17 mouse cellular contexts compared by ENCODE assay signal in the genomic region with DNA sequence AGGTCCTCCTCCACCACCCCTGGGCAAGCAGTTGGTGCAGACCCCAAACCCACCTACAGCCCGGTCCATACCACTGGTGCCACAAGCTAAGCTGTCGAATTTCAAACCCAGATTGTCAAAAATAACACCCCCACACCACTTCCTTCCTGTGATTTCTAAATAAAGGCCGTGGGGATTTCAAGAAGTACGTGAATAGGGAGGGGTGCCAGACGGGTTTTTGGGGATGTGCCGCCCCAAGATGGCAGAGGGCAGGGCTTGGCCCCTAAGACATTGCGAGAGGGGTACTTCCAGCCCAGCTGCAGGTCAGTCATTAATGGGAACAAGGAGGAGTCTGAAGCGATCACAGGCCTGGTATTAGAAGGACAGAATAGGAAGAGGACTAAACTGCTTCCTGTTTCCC. TPM values are rescaled to one million over a fixed set of nuclear protein-coding genes. Genes with fewer than 3 reads are reported as not detected.
DNase-seq lines count a peak whose midpoint lies in the region; ATAC-seq lines count a peak whose summit lies in the region.
"Had no signal": no experiment of that assay in that cellular context is flagged by ENCODE, and none has a peak within 500 bp of the region (broad histone marks: within the 10 kb centered on the region; RNA-seq: fewer than 3 reads in every experiment).

No protein-coding gene starts in this region.

- peak; percentile 54; a peak in 3 of 4 replicates for ATAC-seq in hematopoietic stem cell, adult 5-6 weeks (replicated peaks in 1 of 2; ENCODE audit: insufficient read depth in 1 of 2, low FRiP score in 2 of 2, low TSS enrichment in 1 of 2, low read depth in 1 of 2, poor library complexity in 2 of 2, severe bottlenecking in 2 of 2)

- peak; percentile 48 for DNase-seq in lung, postnatal 25 days (ENCODE audit: low spot score)
- no peak for DNase-seq in lung, adult 18-20 months
- peak; percentile 71 for DNase-seq in CD4-positive, CD25-positive, alpha-beta regulatory T cell, adult 2 months (ENCODE audit: low read depth, low spot score)
- peak; percentile 81 to 89 for DNase-seq in natural killer cell, adult 2 months (ENCODE audit: low spot score in 2 of 2)
- DNase-seq in cerebellum, postnatal 36 days: no peak
- no peak for DNase-seq in urinary bladder, adult 2 months (ENCODE audit: low spot score)
- DNase-seq: adrenal gland, postnatal 14 days; kidney, postnatal 25 days; right cerebral cortex, postnatal 14 days had no signal

RNA-seq across cellular contexts. Expression of gene Phb2, which starts 11.4 kb away (rescaled TPM):
- 252 and 265 TPM in 2 replicates for total RNA-seq in hematopoietic stem cell, adult 5-6 weeks (2017)
- 111 and 120 TPM in 2 replicates for polyA plus RNA-seq in urinary bladder, adult 2 months (2012; rRNA removed)

RNA-seq across cellular contexts. Expression of gene Emg1, which starts 11.6 kb away (rescaled TPM):
- total RNA-seq in hematopoietic stem cell, adult 5-6 weeks (2017): 160 and 203 TPM in 2 replicates
- 73.3 and 84.5 TPM in 2 replicates for polyA plus RNA-seq in urinary bladder, adult 2 months (2012; rRNA removed)

RNA-seq across cellular contexts. Expression of gene Ptpn6, which starts 15.0 kb away (rescaled TPM):
- 476 and 523 TPM in 2 replicates for total RNA-seq in hematopoietic stem cell, adult 5-6 weeks (2017)
- 17.0 and 18.2 TPM in 2 replicates for polyA plus RNA-seq in urinary bladder, adult 2 months (2012; rRNA removed)

RNA-seq across cellular contexts. Expression of gene Grcc10, which starts 17.6 kb away (rescaled TPM):
- 189 and 215 TPM in 2 replicates for total RNA-seq in hematopoietic stem cell, adult 5-6 weeks (2017)
- polyA plus RNA-seq in urinary bladder, adult 2 months (2012; rRNA removed): 214 and 229 TPM in 2 replicates

RNA-seq across cellular contexts. Expression of gene Gm45234, which starts 32.3 kb away (rescaled TPM):
- total RNA-seq in hematopoietic stem cell, adult 5-6 weeks (2017): not detected in 2 replicates
- polyA plus RNA-seq in urinary bladder, adult 2 months (2012; rRNA removed): not detected in 2 replicates
- total RNA-seq: adrenal gland, postnatal 14 days; left cerebral cortex, adult 2 months; liver, adult 2 months; megakaryocyte-erythroid progenitor cell, adult 5-6 weeks had no signal
- polyA plus RNA-seq: frontal cortex, adult 2 months; gonadal fat pad, adult 2 months; heart, embryonic 16.5 days; intestine, embryonic 14.5 days; liver, adult 2 months had no signal

Comparison
In these comparisons a context has a peak if more than half of its experiments do, and no peak if none do; other contexts are left out.
1. DNase-seq: peak in lung, postnatal 25 days (single experiment), CD4-positive, CD25-positive, alpha-beta regulatory T cell, adult 2 months (single experiment) and natural killer cell, adult 2 months (2 of 2); none in lung, adult 18-20 months (0 of 2), cerebellum, postnatal 36 days (0 of 2) and urinary bladder, adult 2 months (single experiment).